Mouse (Mus musculus): ENCODE results near the gene Gm20403.
"Not testable (repeated sequence)": the region's sequence is repeated elsewhere in the genome, so short reads cannot be mapped to it uniquely, and the experiment has no call there.

The Gm20403 gene

DNA sequence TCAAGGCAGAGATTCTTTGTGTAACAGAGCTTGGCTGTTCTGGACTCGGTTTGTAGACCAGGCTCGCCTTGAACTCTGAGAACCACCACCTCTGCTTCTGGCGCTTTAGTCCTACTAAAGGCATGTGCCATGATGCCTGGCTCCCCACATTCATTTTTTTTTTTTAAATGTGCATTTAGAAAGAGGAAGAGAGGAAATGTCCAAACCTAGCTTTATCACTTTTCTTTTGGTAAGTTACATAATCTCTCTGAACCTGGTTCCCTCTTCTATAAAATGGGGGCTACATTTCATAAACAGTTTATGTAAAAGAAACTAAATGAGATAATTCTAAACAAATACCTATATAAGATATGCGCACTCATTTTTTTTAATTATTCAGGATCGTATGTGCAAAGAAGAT lies 5.4 kb downstream of the Gm20403 start:
- no peak for DNase-seq (ENCODE audit: low read depth, low spot score)
- no peaks in the 10 kb centered on the region for H3K27me3 ChIP-seq (ENCODE audit: control insufficient read depth, insufficient read depth, low read length, poor library complexity, severe bottlenecking)
- H3K36me3 ChIP-seq (ENCODE audit: control insufficient read depth, insufficient read depth, low read length, poor library complexity, severe bottlenecking) = peaks cover 11% of the 10 kb centered on the region; the same call in 1 of the 2 replicates

DNA sequence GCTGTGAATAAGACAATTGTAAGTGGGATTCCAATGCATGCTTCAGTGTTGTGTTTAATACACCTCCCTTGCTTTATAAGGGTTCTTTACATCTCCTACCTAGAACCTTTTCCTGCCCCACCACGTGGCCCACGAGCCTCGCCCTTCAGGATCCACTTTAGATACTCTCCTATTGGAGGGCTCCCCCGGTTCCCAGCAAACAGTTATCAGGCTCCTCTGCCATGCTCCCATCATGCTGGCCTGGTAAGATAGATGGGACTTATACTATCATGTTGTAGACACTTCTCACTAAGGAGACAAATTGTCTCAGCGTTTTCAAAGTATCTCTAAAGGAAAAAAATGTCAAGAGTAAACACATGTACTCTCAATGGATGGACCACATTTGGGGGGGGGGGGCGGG lies 5.8 kb downstream of the Gm20403 start:
- DNase-seq (ENCODE audit: low read depth, low spot score) = no peak
- H3K36me3 ChIP-seq (ENCODE audit: control insufficient read depth, insufficient read depth, low read length, poor library complexity, severe bottlenecking) = peaks cover 11% of the 10 kb centered on the region; the same call in 1 of the 2 replicates
- H3K27me3 ChIP-seq (ENCODE audit: control insufficient read depth, insufficient read depth, low read length, poor library complexity, severe bottlenecking) = no peaks in the 10 kb centered on the region

DNA sequence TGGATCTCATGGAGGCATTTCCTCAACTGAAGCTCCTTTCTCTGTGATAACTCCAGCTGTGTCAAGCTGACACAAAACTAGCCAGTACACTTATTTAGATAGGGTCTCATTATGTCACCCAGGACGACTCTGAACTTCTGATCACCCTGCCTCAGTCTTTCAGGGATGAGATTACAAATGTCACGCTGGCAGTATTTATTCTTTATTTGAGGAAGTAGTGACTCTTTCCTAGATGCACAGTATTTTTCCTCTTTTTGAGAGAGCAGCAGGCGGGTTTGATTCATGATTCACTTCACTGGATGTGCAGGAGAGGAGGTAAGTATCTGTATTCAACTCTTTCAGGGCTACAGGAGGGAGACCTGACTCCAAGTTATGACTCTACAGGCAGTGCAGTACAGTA lies 17.3 kb downstream of the Gm20403 start:
- H3K36me3 ChIP-seq (ENCODE audit: control insufficient read depth, insufficient read depth, low read length, poor library complexity, severe bottlenecking) = peaks cover 13% of the 10 kb centered on the region
- no peak for DNase-seq (ENCODE audit: low read depth, low spot score)

DNA sequence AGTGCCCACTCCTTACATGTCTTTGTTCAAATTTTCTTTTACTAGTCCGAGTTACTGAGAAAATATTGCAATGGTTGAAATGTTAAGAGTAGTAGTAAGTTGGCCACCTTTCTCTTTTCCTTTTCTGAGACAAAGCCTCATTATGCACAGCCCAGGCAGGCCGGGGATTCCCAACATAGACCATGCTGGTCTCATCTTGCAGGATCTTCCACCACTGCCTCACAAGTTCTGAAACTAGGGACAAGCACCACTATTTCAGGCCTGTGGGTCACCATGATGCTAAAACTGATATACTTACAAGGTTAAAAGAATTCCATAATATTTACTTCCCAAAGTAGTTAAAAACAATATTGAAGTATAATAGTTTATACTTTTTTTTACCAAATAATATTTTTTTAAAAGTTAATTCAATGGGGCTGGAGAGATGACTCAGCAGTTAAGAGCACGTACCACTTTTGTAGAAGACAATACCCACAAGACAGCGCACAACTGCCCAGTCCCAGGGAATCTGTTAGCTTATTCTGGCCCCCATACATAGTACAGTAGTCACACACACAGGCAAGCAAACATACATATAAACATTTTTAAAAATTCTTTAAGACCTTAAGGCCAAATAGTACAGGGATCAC lies 20.7 kb downstream of the Gm20403 start:
- peaks cover 4% of the 10 kb centered on the region for H3K36me3 ChIP-seq (ENCODE audit: control insufficient read depth, insufficient read depth, low read length, poor library complexity, severe bottlenecking)
- DNase-seq (ENCODE audit: low read depth, low spot score) = no peak

More for the DNA sequence above, 17.3 kb downstream of the Gm20403 start:
- no peaks in the 10 kb centered on the region for H3K27me3 ChIP-seq (ENCODE audit: control insufficient read depth, insufficient read depth, low read length, poor library complexity, severe bottlenecking)

DNA sequence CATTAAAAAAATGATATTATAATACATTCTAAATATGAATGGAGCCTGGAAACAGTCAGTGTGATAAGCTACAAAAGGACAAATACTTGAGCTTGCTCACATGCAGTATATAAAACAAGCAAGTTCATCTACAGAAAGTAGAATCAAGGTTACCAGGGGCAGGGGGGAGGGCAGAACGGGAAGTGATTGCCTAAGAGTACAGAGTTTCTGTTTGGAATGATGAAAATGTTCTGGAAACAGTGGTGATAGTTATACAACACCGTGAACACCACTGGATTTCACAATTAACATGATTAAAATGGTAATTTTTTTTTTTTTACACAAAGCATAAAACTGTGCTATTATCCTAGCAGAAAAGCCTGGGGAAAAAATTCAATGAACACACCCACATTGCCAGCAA lies 26.8 kb downstream of the Gm20403 start:
- Histone ChIP-seq H3K36me3 (ENCODE audit: control insufficient read depth, insufficient read depth, low read length, poor library complexity, severe bottlenecking) (peaks cover 3% of the 10 kb centered on the region), H3K27me3 (ENCODE audit: control insufficient read depth, insufficient read depth, low read length, poor library complexity, severe bottlenecking) (no peaks in the 10 kb centered on the region)
- DNase-seq (ENCODE audit: low read depth, low spot score) = no peak

More for the DNA sequence above, 20.7 kb downstream of the Gm20403 start:
- no peaks in the 10 kb centered on the region for H3K27me3 ChIP-seq (ENCODE audit: control insufficient read depth, insufficient read depth, low read length, poor library complexity, severe bottlenecking)

DNA sequence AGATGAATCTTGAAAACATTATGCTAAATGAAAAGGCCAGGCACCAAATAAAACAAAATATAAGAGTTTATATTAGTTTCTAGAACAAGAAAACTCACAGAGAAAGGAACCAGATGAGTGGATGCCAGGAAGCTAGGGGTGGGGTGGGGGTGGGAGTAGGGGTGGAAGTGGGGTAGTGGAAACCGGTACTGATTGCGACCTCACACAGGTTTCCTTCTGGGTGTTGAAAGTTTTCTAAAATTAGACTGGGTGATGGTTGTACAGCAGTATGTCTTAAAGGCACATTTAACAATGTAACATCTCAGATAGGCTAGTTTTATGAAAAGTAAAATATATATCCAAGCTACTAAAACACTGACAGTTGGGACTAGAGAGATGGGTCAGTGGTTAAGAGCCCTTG lies 29.4 kb downstream of the Gm20403 start:
- H3K36me3 ChIP-seq (ENCODE audit: control insufficient read depth, insufficient read depth, low read length, poor library complexity, severe bottlenecking) = peaks cover 8% of the 10 kb centered on the region
- no peak for DNase-seq (ENCODE audit: low read depth, low spot score)
- H3K27me3 ChIP-seq (ENCODE audit: control insufficient read depth, insufficient read depth, low read length, poor library complexity, severe bottlenecking) = no peaks in the 10 kb centered on the region

DNA sequence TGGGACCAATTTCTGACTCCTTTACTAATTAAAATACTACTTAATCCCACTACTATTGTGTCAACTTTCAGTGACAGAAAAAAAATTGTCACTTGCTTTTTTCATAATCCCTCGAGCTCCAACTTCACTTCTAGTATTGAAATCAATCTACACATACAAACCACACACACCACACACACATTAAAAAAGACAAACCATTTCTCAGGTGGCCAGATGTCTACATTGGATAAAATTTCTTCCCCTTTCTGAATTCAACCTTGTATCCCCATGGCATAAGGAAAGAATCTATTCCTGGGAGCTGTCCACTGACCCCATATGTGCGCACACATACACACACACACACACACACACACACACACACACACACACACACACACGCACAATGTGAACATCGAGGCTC lies 29.9 kb downstream of the Gm20403 start:
- Histone ChIP-seq H3K27me3 (ENCODE audit: control insufficient read depth, insufficient read depth, low read length, poor library complexity, severe bottlenecking) (no peaks in the 10 kb centered on the region), H3K36me3 (ENCODE audit: control insufficient read depth, insufficient read depth, low read length, poor library complexity, severe bottlenecking) (peaks cover 8% of the 10 kb centered on the region)

DNA sequence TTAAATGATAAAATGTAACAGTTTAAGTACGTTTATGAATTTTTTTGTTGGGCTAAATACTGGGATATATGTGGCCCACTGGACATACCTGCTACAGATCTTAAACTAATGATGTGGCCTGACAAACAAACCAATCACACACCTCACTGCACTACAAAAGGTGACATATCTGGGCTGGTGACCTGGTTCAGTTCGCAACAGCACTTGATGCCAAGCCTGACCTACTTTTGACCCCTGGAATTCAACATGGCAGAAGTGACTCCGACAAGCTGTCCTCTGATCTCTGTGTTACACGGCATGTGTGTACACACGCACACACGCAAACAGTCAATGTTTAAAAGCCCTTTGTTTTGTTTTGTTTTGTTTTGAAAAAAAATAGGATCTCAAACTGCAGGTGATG lies 40.2 kb downstream of the Gm20403 start:
- Histone ChIP-seq H3K27me3 (ENCODE audit: control insufficient read depth, insufficient read depth, low read length, poor library complexity, severe bottlenecking) (no peaks in the 10 kb centered on the region), H3K36me3 (ENCODE audit: control insufficient read depth, insufficient read depth, low read length, poor library complexity, severe bottlenecking) (peaks cover 15% of the 10 kb centered on the region)
- DNase-seq (ENCODE audit: low read depth, low spot score) = no peak

More for the DNA sequence above, 29.9 kb downstream of the Gm20403 start:
- no peak for DNase-seq (ENCODE audit: low read depth, low spot score)

DNA sequence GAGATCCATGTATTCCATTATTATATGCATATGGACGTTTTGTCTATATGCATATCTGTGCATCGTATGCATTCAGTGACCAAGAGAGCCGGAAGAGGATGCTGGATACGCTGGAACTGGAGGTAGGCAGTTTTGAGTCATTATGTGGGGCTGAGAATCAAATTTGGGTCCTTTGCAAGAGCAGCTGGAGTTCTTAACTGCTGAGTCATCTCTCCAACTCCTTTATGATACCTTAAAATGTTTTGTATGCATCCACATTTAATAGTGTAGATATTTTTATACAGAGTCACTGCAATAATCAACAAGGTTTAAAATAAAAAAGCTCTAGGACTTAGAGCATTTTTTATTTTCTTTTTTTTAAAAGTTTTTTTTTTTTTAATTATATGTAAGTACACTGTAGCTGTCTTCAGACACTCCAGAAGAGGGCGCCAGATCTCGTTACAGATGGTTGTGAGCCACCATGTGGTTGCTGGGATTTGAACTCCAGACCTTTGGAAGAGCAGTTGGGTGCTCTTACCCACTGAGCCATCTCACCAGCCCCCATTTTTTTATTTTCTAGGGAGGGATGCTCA lies 43.7 kb downstream of the Gm20403 start:
- H3K27me3 ChIP-seq (ENCODE audit: control insufficient read depth, insufficient read depth, low read length, poor library complexity, severe bottlenecking); DNase-seq (ENCODE audit: low read depth, low spot score): not testable (repeated sequence)
- H3K36me3 ChIP-seq (ENCODE audit: control insufficient read depth, insufficient read depth, low read length, poor library complexity, severe bottlenecking) = peaks cover 20% of the 10 kb centered on the region

DNA sequence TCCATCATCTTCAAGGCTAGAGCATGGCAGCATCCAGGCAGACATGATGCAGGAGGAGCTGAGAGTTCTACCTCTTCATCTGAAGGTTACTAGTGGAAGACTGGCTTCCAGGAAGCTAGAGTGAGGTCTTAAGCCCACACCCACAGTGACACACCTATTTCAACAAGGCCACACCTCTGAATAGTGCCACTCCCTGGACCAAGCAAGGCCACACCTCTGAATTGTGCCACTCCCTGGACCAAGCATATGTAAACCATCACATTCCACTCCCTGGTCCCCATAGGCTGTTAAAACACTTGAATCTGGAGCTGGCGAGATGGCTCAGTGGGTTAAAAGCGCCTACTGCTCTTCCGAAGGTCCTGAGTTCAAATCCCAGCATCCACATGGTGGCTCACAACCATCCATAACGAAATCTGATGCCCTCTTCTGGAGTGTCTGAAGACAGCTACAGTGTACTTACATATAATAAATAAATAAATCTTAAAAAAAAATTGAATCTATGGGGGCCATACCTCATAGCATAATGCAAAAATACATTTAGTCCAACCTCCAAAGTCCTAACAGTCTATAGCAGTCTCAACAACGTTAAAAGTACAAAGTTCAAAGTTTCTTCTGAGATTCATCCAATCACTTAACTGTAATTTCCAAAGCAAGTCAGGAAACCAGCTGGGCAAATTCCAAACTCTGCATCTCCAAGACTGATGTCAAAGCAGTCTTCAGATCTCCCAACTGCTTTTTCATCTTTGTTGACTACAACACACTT lies 48.6 kb downstream of the Gm20403 start:
- DNase-seq (ENCODE audit: low read depth, low spot score) = not testable (repeated sequence)

More for the DNA sequence above, 48.6 kb downstream of the Gm20403 start:
- H3K27me3 ChIP-seq (ENCODE audit: control insufficient read depth, insufficient read depth, low read length, poor library complexity, severe bottlenecking) = not testable (repeated sequence)
- H3K36me3 ChIP-seq (ENCODE audit: control insufficient read depth, insufficient read depth, low read length, poor library complexity, severe bottlenecking) = peaks cover 19% of the 10 kb centered on the region

All from splenic B cell, adult 2 months (primary cell).